Mouse (Mus musculus): ENCODE results near the gene Meltf. TPM values are rescaled to one million over a fixed set of nuclear protein-coding genes. Genes with fewer than 3 reads are reported as not detected.

Meltf gene
- under 1 TPM; 0.20 to 0.29 TPM for total RNA-seq (2021)
- long read RNA-seq, experiment 1 = 0 reads
- long read RNA-seq, experiment 2 = 0 reads

GRCm38 (mm10) chr16:31878573-31879257, at the start of gene Meltf:
Gene Meltf, plus strand, starts transcription at chr16:31878810.
- Histone ChIP-seq H3K27ac (peak within 1 kb of the TSS; percentile 63; the same call in 1 of the 2 replicates), H3K4me3 (no peak within 1 kb of the TSS)
- peak in 1 of 2 experiments; percentile 65 for DNase-seq (ENCODE audit: low spot score in 2 of 2)
- TF ChIP-seq CTCF (conservative IDR thresholded peaks at IDR 0.05) = peak; percentile 84

- no peak for DNase-seq (ENCODE audit: low spot score in 2 of 2)
- Histone ChIP-seq H3K4me3 (no peak overlapping the region), H3K27ac (no peak overlapping the region)
- TF ChIP-seq CTCF (conservative IDR thresholded peaks at IDR 0.05) = no peak
Observed at GRCm38 (mm10) chr16:31830726-31831125, 47.9 kb upstream of the Meltf start.

GRCm38 (mm10) chr16:31832630-31833422, 45.8 kb upstream of the Meltf start:
- DNase-seq (ENCODE audit: low spot score in 2 of 2) = no peak
- no peak overlapping the region for H3K4me3 ChIP-seq
- TF ChIP-seq CTCF (conservative IDR thresholded peaks at IDR 0.05) = no peak
- no peak overlapping the region for H3K27ac ChIP-seq

GRCm38 (mm10) chr16:31834011-31834584, 44.5 kb upstream of the Meltf start:
- Histone ChIP-seq H3K27ac (peak overlapping the region; percentile 32), H3K4me3 (peak overlapping the region; percentile 1; the same call in 1 of the 2 replicates)
- TF ChIP-seq CTCF (conservative IDR thresholded peaks at IDR 0.05) = no peak
- no peak for DNase-seq (ENCODE audit: low spot score in 2 of 2)

- no peak for TF ChIP-seq CTCF (conservative IDR thresholded peaks at IDR 0.05)
- no peak for DNase-seq (ENCODE audit: low spot score in 2 of 2)
- H3K4me3 ChIP-seq = no peak overlapping the region
- H3K27ac ChIP-seq = peak overlapping the region; percentile 32; the same call in 1 of the 2 replicates
Observed at GRCm38 (mm10) chr16:31834662-31835318, 43.8 kb upstream of the Meltf start.

- Histone ChIP-seq H3K27ac (no peak overlapping the region), H3K4me3 (no peak overlapping the region)
- TF ChIP-seq CTCF (conservative IDR thresholded peaks at IDR 0.05) = no peak
- DNase-seq (ENCODE audit: low spot score in 2 of 2) = no peak
Observed at GRCm38 (mm10) chr16:31837362-31837761, 41.2 kb upstream of the Meltf start.

- no peak for TF ChIP-seq CTCF (conservative IDR thresholded peaks at IDR 0.05)
Observed at GRCm38 (mm10) chr16:31844246-31844645, 34.4 kb upstream of the Meltf start.

GRCm38 (mm10) chr16:31846763-31847162, 31.8 kb upstream of the Meltf start:
- no peak for DNase-seq (ENCODE audit: low spot score in 2 of 2)
- no peak for TF ChIP-seq CTCF (conservative IDR thresholded peaks at IDR 0.05)
- no peak overlapping the region for H3K4me3 ChIP-seq
- no peak overlapping the region for H3K27ac ChIP-seq

More at GRCm38 (mm10) chr16:31844246-31844645, 34.4 kb upstream of the Meltf start:
- H3K27ac ChIP-seq = no peak overlapping the region
- DNase-seq (ENCODE audit: low spot score in 2 of 2) = no peak
- H3K4me3 ChIP-seq = no peak overlapping the region

- no peak overlapping the region for H3K27ac ChIP-seq
- no peak overlapping the region for H3K4me3 ChIP-seq
- TF ChIP-seq CTCF (conservative IDR thresholded peaks at IDR 0.05) = no peak
- no peak for DNase-seq (ENCODE audit: low spot score in 2 of 2)
Observed at GRCm38 (mm10) chr16:31863920-31864319, 14.7 kb upstream of the Meltf start.

GRCm38 (mm10) chr16:31865242-31865641, 13.4 kb upstream of the Meltf start:
- Histone ChIP-seq H3K4me3 (no peak overlapping the region), H3K27ac (no peak overlapping the region)
- no peak for TF ChIP-seq CTCF (conservative IDR thresholded peaks at IDR 0.05)
- DNase-seq (ENCODE audit: low spot score in 2 of 2) = no peak

- DNase-seq (ENCODE audit: low spot score in 2 of 2) = no peak
- no peak for TF ChIP-seq CTCF (conservative IDR thresholded peaks at IDR 0.05)
- no peak overlapping the region for H3K27ac ChIP-seq
- H3K4me3 ChIP-seq = no peak overlapping the region
Observed at GRCm38 (mm10) chr16:31866911-31867310, 11.7 kb upstream of the Meltf start.

GRCm38 (mm10) chr16:31867736-31868135, 10.9 kb upstream of the Meltf start:
- DNase-seq (ENCODE audit: low spot score in 2 of 2) = no peak
- peak overlapping the region; percentile 49; the same call in 1 of the 2 replicates for H3K27ac ChIP-seq

More at GRCm38 (mm10) chr16:31867736-31868135, 10.9 kb upstream of the Meltf start:
- H3K4me3 ChIP-seq = no peak overlapping the region
- TF ChIP-seq CTCF (conservative IDR thresholded peaks at IDR 0.05) = no peak
